Mouse (Mus musculus): ENCODE data around the gene Mef2a. TPM values are rescaled to one million over a fixed set of nuclear protein-coding genes. Genes with fewer than 3 reads are reported as not detected.

Mef2a gene
- polyA plus RNA-seq (2015; fragmentation: Nextera tagmentation; extraction: Ambion mirVana) = 25.1 and 30.7 TPM in 2 replicates

GRCm38 (mm10) chr7:67372729-67373583 is at the start of gene Mef2a:
Gene Mef2a (minus strand): TSS chr7:67372858.
- Histone ChIP-seq H3K4me2 (replicated peaks) (peak within 1 kb of the TSS; percentile 93), H3K27ac (peak within 1 kb of the TSS; percentile 94), H3K9ac (peak within 1 kb of the TSS; percentile 97), H3K4me1 (replicated peaks) (0 out of 2 replicates have a peak, but pooled peaks cover 3% of the 10 kb centered on the region), H3K4me3 (replicated peaks) (peak within 1 kb of the TSS; percentile 93), H3K27me3 (replicated peaks) (no peaks in the 10 kb centered on the region), H3K9me3 (no peaks in the 10 kb centered on the region), H3K36me3 (no peaks in the 10 kb centered on the region)
- under 1% methylated on average over 88 of the region's 89 CpGs for WGBS
- ATAC-seq = peak; percentile 96

GRCm38 (mm10) chr7:67421476-67422186 is 49.0 kb upstream of the Mef2a start:
- no peaks in the 10 kb centered on the region for H3K27me3 ChIP-seq (replicated peaks)
- H3K36me3 ChIP-seq = no peaks in the 10 kb centered on the region
- 0 out of 2 replicates have a peak, but pooled peaks have one; percentile 62 for ATAC-seq
- no peak overlapping the region for H3K27ac ChIP-seq
- 0 out of 2 replicates have a peak, but pooled peaks cover 3% of the 10 kb centered on the region for H3K4me1 ChIP-seq (replicated peaks)
- 58% methylated on average over 12 of the region's 12 CpGs for WGBS
- no peak overlapping the region for H3K4me3 ChIP-seq (replicated peaks)
- H3K9me3 ChIP-seq = no peaks in the 10 kb centered on the region
- H3K4me2 ChIP-seq (replicated peaks) = no peak overlapping the region
- no peak overlapping the region for H3K9ac ChIP-seq

GRCm38 (mm10) chr7:67421088-67421475 is 48.4 kb upstream of the Mef2a start:
- no peak overlapping the region for H3K4me3 ChIP-seq (replicated peaks)
- no peak overlapping the region for H3K9ac ChIP-seq
- no peak overlapping the region for H3K27ac ChIP-seq
- 39% methylated on average over 3 of the region's 3 CpGs for WGBS
- no peak overlapping the region for H3K4me2 ChIP-seq (replicated peaks)
- H3K9me3 ChIP-seq = no peaks in the 10 kb centered on the region
- H3K4me1 ChIP-seq (replicated peaks) = 0 out of 2 replicates have a peak, but pooled peaks cover 3% of the 10 kb centered on the region
- no peaks in the 10 kb centered on the region for H3K36me3 ChIP-seq
- no peak for ATAC-seq
- H3K27me3 ChIP-seq (replicated peaks) = no peaks in the 10 kb centered on the region

GRCm38 (mm10) chr7:67419591-67420314 is 47.1 kb upstream of the Mef2a start:
- Histone ChIP-seq H3K27me3 (replicated peaks) (no peaks in the 10 kb centered on the region), H3K9me3 (no peaks in the 10 kb centered on the region), H3K4me2 (replicated peaks) (no peak overlapping the region), H3K4me3 (replicated peaks) (no peak overlapping the region), H3K27ac (no peak overlapping the region), H3K36me3 (no peaks in the 10 kb centered on the region), H3K4me1 (replicated peaks) (0 out of 2 replicates have a peak, but pooled peaks cover 3% of the 10 kb centered on the region), H3K9ac (no peak overlapping the region)
- ATAC-seq = no peak
- 74% methylated on average over 17 of the region's 17 CpGs for WGBS

- Histone ChIP-seq H3K9me3 (no peaks in the 10 kb centered on the region), H3K4me3 (replicated peaks) (no peak overlapping the region), H3K9ac (no peak overlapping the region), H3K4me1 (replicated peaks) (0 out of 2 replicates have a peak, but pooled peaks cover 3% of the 10 kb centered on the region), H3K36me3 (no peaks in the 10 kb centered on the region), H3K27ac (no peak overlapping the region), H3K27me3 (replicated peaks) (no peaks in the 10 kb centered on the region), H3K4me2 (replicated peaks) (no peak overlapping the region)
- no peak for ATAC-seq
- WGBS = 89% methylated on average over 5 of the region's 5 CpGs
Observed at GRCm38 (mm10) chr7:67418122-67418521, 45.5 kb upstream of the Mef2a start.

- H3K4me2 ChIP-seq (replicated peaks) = no peak overlapping the region
- ATAC-seq = no peak
- no peaks in the 10 kb centered on the region for H3K36me3 ChIP-seq
- H3K27ac ChIP-seq = no peak overlapping the region
- H3K9me3 ChIP-seq = no peaks in the 10 kb centered on the region
- no peaks in the 10 kb centered on the region for H3K27me3 ChIP-seq (replicated peaks)
- H3K9ac ChIP-seq = no peak overlapping the region
- H3K4me1 ChIP-seq (replicated peaks) = no peaks in the 10 kb centered on the region
- WGBS = 50% methylated on average over 8 of the region's 8 CpGs
- no peak overlapping the region for H3K4me3 ChIP-seq (replicated peaks)
Observed at GRCm38 (mm10) chr7:67414766-67415165, 42.1 kb upstream of the Mef2a start.

GRCm38 (mm10) chr7:67412686-67413085 is 40.0 kb upstream of the Mef2a start:
- H3K27ac ChIP-seq = no peak overlapping the region
- H3K27me3 ChIP-seq (replicated peaks) = no peaks in the 10 kb centered on the region
- H3K4me3 ChIP-seq (replicated peaks) = no peak overlapping the region
- WGBS = 76% methylated on average over 10 of the region's 10 CpGs
- H3K9me3 ChIP-seq = no peaks in the 10 kb centered on the region
- H3K4me1 ChIP-seq (replicated peaks) = no peaks in the 10 kb centered on the region
- no peaks in the 10 kb centered on the region for H3K36me3 ChIP-seq
- H3K4me2 ChIP-seq (replicated peaks) = no peak overlapping the region
- ATAC-seq = no peak
- no peak overlapping the region for H3K9ac ChIP-seq

GRCm38 (mm10) chr7:67407019-67407418 is 34.4 kb upstream of the Mef2a start:
- WGBS = 80% methylated on average over 2 of the region's 2 CpGs
- Histone ChIP-seq H3K27me3 (replicated peaks) (no peaks in the 10 kb centered on the region), H3K27ac (no peak overlapping the region)

GRCm38 (mm10) chr7:67404176-67404575 is 31.5 kb upstream of the Mef2a start:
- WGBS = 89% methylated on average over 2 of the region's 2 CpGs
- no peaks in the 10 kb centered on the region for H3K9me3 ChIP-seq

More at GRCm38 (mm10) chr7:67407019-67407418, 34.4 kb upstream of the Mef2a start:
- no peaks in the 10 kb centered on the region for H3K36me3 ChIP-seq
- H3K4me3 ChIP-seq (replicated peaks) = no peak overlapping the region
- H3K4me1 ChIP-seq (replicated peaks) = no peaks in the 10 kb centered on the region
- no peaks in the 10 kb centered on the region for H3K9me3 ChIP-seq
- H3K4me2 ChIP-seq (replicated peaks) = no peak overlapping the region
- ATAC-seq = no peak
- H3K9ac ChIP-seq = no peak overlapping the region

GRCm38 (mm10) chr7:67402353-67402752 is 29.7 kb upstream of the Mef2a start:
- Histone ChIP-seq H3K9ac (no peak overlapping the region), H3K4me1 (replicated peaks) (no peaks in the 10 kb centered on the region), H3K27ac (no peak overlapping the region), H3K27me3 (replicated peaks) (no peaks in the 10 kb centered on the region), H3K4me3 (replicated peaks) (no peak overlapping the region), H3K36me3 (no peaks in the 10 kb centered on the region), H3K9me3 (no peaks in the 10 kb centered on the region), H3K4me2 (replicated peaks) (no peak overlapping the region)
- WGBS = 80% methylated on average over 7 of the region's 7 CpGs
- no peak for ATAC-seq

More at GRCm38 (mm10) chr7:67404176-67404575, 31.5 kb upstream of the Mef2a start:
- no peak for ATAC-seq
- H3K27ac ChIP-seq = no peak overlapping the region
- no peak overlapping the region for H3K9ac ChIP-seq
- H3K36me3 ChIP-seq = no peaks in the 10 kb centered on the region
- no peak overlapping the region for H3K4me2 ChIP-seq (replicated peaks)
- H3K27me3 ChIP-seq (replicated peaks) = no peaks in the 10 kb centered on the region
- no peaks in the 10 kb centered on the region for H3K4me1 ChIP-seq (replicated peaks)
- H3K4me3 ChIP-seq (replicated peaks) = no peak overlapping the region

GRCm38 (mm10) chr7:67401379-67401778 is 28.7 kb upstream of the Mef2a start:
- Histone ChIP-seq H3K9me3 (no peaks in the 10 kb centered on the region), H3K4me2 (replicated peaks) (no peak overlapping the region), H3K4me3 (replicated peaks) (no peak overlapping the region), H3K27me3 (replicated peaks) (no peaks in the 10 kb centered on the region), H3K4me1 (replicated peaks) (no peaks in the 10 kb centered on the region), H3K9ac (no peak overlapping the region), H3K36me3 (no peaks in the 10 kb centered on the region), H3K27ac (no peak overlapping the region)
- ATAC-seq = no peak
- 64% methylated on average over 5 of the region's 5 CpGs for WGBS

GRCm38 (mm10) chr7:67390760-67391159 is 18.1 kb upstream of the Mef2a start:
- no peaks in the 10 kb centered on the region for H3K36me3 ChIP-seq
- H3K9ac ChIP-seq = no peak overlapping the region
- H3K9me3 ChIP-seq = no peaks in the 10 kb centered on the region
- no peaks in the 10 kb centered on the region for H3K27me3 ChIP-seq (replicated peaks)
- no peak overlapping the region for H3K4me3 ChIP-seq (replicated peaks)
- no peak for ATAC-seq
- no peak overlapping the region for H3K27ac ChIP-seq
- H3K4me2 ChIP-seq (replicated peaks) = no peak overlapping the region
- H3K4me1 ChIP-seq (replicated peaks) = no peaks in the 10 kb centered on the region
- 67% methylated on average over 5 of the region's 5 CpGs for WGBS
